Mouse (Mus musculus) forebrain, postnatal 0 days (tissue): ENCODE data around the gene Ap2a1. TPM values are rescaled to one million over a fixed set of nuclear protein-coding genes. Genes with fewer than 3 reads are reported as not detected.

ENCODE experiments used
- ATAC-seq: fragments of 200-750 bp; cut with Nextera tagmentation; 2 replicates; pipeline ENCODE4 v1.8.0; 2017; ENCODE audit warnings: mild to moderate bottlenecking, moderate library complexity
- DNase-seq: peaks from one replicate; pipeline ENCODE4 v3.0.0-alpha.2; 2015
- H3K27ac ChIP-seq: fragments of 300-500 bp; sonication (generic); 2 replicates; pipeline ENCODE4 v1.5.1; 2014; ENCODE audit warnings: low read depth, mild to moderate bottlenecking, antibody characterized with exemption, low read length, moderate library complexity, mixed read lengths
- H3K27me3 ChIP-seq: fragments of 300-500 bp; sonication (generic); 2 replicates; pipeline ENCODE4 v1.6.1; 2014; ENCODE audit warnings: mild to moderate bottlenecking, low read length, mixed read lengths; ENCODE audit not compliant: insufficient read depth
- H3K36me3 ChIP-seq: fragments of 300-500 bp; sonication (generic); 2 replicates; pipeline ENCODE4 v1.6.1; 2014; ENCODE audit warnings: mild to moderate bottlenecking, moderate library complexity; ENCODE audit not compliant: insufficient read depth
- H3K4me1 ChIP-seq: fragments of 300-500 bp; sonication (generic); 2 replicates; pipeline ENCODE4 v1.6.1; 2014; ENCODE audit warnings: antibody characterized with exemption; ENCODE audit not compliant: insufficient read depth
- H3K4me2 ChIP-seq: fragments of 300-500 bp; sonication (generic); 2 replicates; pipeline ENCODE4 v1.6.1; 2014; ENCODE audit warnings: low read depth, mild to moderate bottlenecking, moderate library complexity
- H3K4me3 ChIP-seq: fragments of 300-500 bp; sonication (generic); 2 replicates; pipeline ENCODE4 v1.5.1; 2014; ENCODE audit warnings: low read depth, low read length, mixed read lengths
- H3K9ac ChIP-seq: fragments of 300-500 bp; sonication (generic); 2 replicates; pipeline ENCODE4 v1.6.1; 2014; ENCODE audit warnings: mild to moderate bottlenecking
- H3K9me3 ChIP-seq: fragments of 300-500 bp; sonication (generic); 2 replicates; pipeline ENCODE4 v1.6.1; 2016; ENCODE audit warnings: low read length
- CTCF ChIP-seq: sonication (generic); IDR thresholded peaks from 2 replicates; pipeline ENCODE4 v1.5.1; 2016; ENCODE audit warnings: antibody characterized with exemption, control low read depth, low read depth
- WGBS: fragments of 180-500 bp; shearing (Covaris S2); extraction: QIAGEN DNeasy Blood & Tissue Kit; methylation state at CpG from one replicate; pipeline ENCODE4 v1.1.7; 2014; 5-methylcytosine and 5-hydroxymethylcytosine counted together
- polyA plus RNA-seq: library from polyadenylated mRNA; unstranded; fragments of >200 nt; fragmentation: Nextera tagmentation; extraction: Ambion mirVana; gene quantifications from 2 replicates; pipeline ENCODE4 v1.2.1, GENCODE M21; 2015
- total RNA-seq: library from RNA; depleted of rRNA; stranded (reverse); fragments of >200 nt; gene quantifications from 2 replicates; pipeline ENCODE4 v1.2.3, GENCODE M21; 2014

The Ap2a1 gene
- total and polyA plus RNA-seq, 2 experiments from 2014 or later: 113 to 175 TPM

DNA sequence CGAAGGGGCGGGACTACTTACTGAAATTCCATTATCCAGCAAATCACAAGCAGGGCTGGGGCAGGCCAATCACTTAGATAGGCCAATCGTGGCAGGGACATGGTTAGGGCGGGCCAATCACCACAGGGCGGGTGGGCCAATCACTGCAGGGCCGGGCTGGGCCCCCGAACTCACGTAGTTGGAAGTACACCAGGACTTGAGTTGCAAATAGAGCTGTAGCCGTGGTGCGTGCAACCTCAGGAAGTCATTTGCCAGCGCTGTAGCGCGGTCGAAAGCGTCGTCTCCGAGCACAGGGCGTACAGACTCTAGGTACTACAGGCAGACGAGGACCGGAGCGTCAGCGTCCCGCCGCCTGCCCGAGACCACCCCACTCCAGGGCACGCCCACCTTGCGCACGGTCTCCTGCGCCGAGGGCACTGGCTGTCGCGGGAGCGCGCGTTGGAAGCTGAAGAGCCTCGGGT lies 41.0 kb upstream of the Ap2a1 start:
- H3K9ac ChIP-seq: peak overlapping the region; percentile 55
- H3K4me1 ChIP-seq: peaks cover 22% of the 10 kb centered on the region; the same call in 1 of the 2 replicates
- no peaks in the 10 kb centered on the region for H3K27me3 ChIP-seq
- peaks cover 25% of the 10 kb centered on the region for H3K36me3 ChIP-seq
- H3K4me2 ChIP-seq: peak overlapping the region; percentile 76
- H3K27ac ChIP-seq: peak overlapping the region; percentile 57
- H3K4me3 ChIP-seq: peak overlapping the region; percentile 55
- no peaks in the 10 kb centered on the region for H3K9me3 ChIP-seq
- DNase-seq (peak; percentile 96), ATAC-seq (peak; percentile 97)
- under 1% methylated on average over 36 of the region's 36 CpGs for WGBS
- no peak for TF ChIP-seq CTCF

DNA sequence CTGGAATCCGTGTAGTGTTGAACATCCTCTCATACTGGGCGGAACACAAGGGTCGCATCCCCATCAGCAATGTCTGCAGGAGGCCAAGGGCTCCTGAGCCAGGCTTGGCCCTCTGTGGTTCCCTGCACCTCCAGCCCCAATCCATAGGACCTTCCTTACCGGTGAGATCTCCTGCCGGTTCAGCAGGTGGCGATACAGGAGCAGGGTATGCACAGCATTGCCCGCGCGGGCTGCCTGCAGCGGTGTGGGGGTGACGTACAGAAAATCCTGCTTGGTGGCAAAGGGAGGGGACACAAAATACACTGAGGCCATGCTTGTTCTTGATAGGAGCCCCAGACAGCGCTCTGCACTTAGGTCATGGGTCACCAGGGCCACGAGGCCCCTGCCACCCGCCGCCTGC lies 37.3 kb upstream of the Ap2a1 start:
- DNase-seq (no peak), ATAC-seq (no peak)
- H3K27me3 ChIP-seq: no peaks in the 10 kb centered on the region
- H3K4me2 ChIP-seq: no peak overlapping the region
- H3K9ac ChIP-seq: no peak overlapping the region
- WGBS: 85% methylated on average over 15 of the region's 15 CpGs
- H3K36me3 ChIP-seq: peaks cover 54% of the 10 kb centered on the region
- H3K4me1 ChIP-seq: peaks cover 8% of the 10 kb centered on the region; the same call in 1 of the 2 replicates
- H3K9me3 ChIP-seq: no peaks in the 10 kb centered on the region
- no peak overlapping the region for H3K4me3 ChIP-seq
- 0 out of 2 replicates have a peak, but pooled peaks have one; percentile 6 for TF ChIP-seq CTCF
- H3K27ac ChIP-seq: no peak overlapping the region

DNA sequence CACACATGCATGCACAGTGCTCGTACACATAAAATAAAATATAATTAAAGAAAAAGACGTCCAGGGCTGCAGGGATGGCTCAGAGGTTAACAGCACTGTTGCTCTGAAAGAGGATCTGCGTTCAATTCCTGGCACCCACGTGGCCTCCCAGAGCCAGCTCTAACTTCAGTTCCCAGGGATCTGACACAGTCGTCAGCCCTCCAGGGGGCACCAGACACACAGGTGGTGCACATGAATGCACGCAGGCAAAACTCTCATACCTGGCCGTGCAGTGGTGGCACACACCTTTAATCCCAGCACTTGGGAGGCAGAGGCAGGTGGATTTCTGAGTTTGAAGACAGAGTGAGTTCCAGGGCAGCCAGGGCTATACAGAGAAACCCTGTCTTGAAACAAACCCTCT lies 36.7 kb upstream of the Ap2a1 start:
- no peaks in the 10 kb centered on the region for H3K9me3 ChIP-seq
- DNase-seq (no peak), ATAC-seq (no peak)
- H3K27ac ChIP-seq: no peak overlapping the region
- H3K36me3 ChIP-seq: peaks cover 59% of the 10 kb centered on the region
- TF ChIP-seq CTCF: no peak; the same call in 1 of the 2 replicates
- no peak overlapping the region for H3K9ac ChIP-seq
- WGBS: 78% methylated on average over 7 of the region's 7 CpGs
- no peak overlapping the region for H3K4me3 ChIP-seq
- no peaks in the 10 kb centered on the region for H3K27me3 ChIP-seq
- no peak overlapping the region for H3K4me2 ChIP-seq
- peaks cover 2% of the 10 kb centered on the region; the same call in 1 of the 2 replicates for H3K4me1 ChIP-seq

DNA sequence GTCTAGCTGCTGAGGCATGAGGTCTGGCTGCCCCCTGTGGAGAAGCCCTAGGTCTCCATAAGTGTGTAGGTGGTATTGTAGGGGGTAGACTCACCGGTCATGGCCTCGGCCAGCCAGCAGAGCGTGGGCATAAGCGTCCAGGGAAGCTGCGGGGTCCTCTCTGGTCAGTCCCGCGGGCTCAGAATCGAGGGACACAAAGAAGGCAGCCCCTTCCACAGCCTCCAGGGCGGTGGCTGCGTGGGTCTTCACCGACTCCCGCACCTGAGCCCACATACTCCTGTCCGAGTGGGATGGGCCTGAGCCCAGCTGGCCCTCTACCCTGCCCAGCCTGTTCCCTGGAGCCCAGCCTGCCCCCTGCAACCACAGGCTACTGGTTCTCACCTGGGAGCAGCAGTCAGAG lies 35.7 kb upstream of the Ap2a1 start:
- TF ChIP-seq CTCF: no peak
- WGBS: 96% methylated on average over 13 of the region's 13 CpGs
- DNase-seq (no peak), ATAC-seq (no peak)
- Histone ChIP-seq H3K4me2 (no peak overlapping the region), H3K4me3 (no peak overlapping the region), H3K9me3 (no peaks in the 10 kb centered on the region), H3K27ac (no peak overlapping the region), H3K27me3 (no peaks in the 10 kb centered on the region), H3K9ac (no peak overlapping the region), H3K36me3 (peaks cover 67% of the 10 kb centered on the region), H3K4me1 (no peaks in the 10 kb centered on the region)

DNA sequence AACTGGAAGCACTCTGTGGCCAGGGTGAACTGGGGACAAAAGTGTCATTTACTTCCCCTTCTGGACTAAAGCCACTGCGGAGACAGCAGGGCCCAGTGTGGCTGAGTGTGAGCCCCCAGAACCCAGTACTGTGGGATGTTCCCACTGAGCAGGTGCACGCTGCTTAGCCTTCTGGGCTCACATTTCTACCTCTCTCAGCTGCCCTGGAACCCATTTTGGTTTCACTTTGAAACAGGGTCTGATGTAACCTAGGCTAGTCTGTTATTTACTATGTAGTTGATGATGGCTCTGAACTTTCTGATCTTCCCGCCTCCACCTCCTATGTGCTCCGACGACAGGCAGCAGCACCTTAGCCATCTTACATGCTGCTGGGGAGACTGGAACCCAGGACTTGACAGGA lies 33.5 kb upstream of the Ap2a1 start:
- no peak for TF ChIP-seq CTCF
- Histone ChIP-seq H3K4me1 (no peaks in the 10 kb centered on the region), H3K27me3 (no peaks in the 10 kb centered on the region), H3K4me2 (no peak overlapping the region), H3K27ac (no peak overlapping the region), H3K9ac (no peak overlapping the region), H3K9me3 (no peaks in the 10 kb centered on the region), H3K4me3 (no peak overlapping the region), H3K36me3 (peaks cover 74% of the 10 kb centered on the region)
- ATAC-seq: no peak
- 89% methylated on average over 5 of the region's 5 CpGs for WGBS
- no peak for DNase-seq

DNA sequence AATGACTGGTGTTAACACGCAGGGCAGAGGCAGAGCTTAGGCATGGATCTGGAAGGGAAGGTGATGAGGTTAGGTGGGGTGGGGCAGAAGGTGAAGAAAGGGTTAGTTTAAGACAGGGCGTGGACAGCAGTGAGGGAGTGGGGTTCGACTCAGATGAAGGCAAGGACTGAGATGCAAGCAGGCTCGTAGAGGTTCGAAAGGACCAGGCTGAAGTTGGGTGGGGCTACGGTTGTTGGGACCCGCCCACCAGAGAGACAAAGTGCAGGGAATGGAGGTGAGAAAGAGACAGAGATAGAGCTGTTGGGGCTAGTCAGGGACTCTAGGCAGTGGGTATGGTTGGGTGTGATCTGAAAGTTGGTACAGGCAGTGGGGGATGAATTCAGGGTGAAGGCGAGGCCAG lies 33.0 kb upstream of the Ap2a1 start:
- no peaks in the 10 kb centered on the region for H3K9me3 ChIP-seq
- no peak for ATAC-seq
- H3K27me3 ChIP-seq: no peaks in the 10 kb centered on the region
- H3K36me3 ChIP-seq: peaks cover 71% of the 10 kb centered on the region
- no peak overlapping the region for H3K9ac ChIP-seq
- 88% methylated on average over 8 of the region's 8 CpGs for WGBS
- no peak for DNase-seq
- TF ChIP-seq CTCF: no peak
- no peaks in the 10 kb centered on the region for H3K4me1 ChIP-seq
- no peak overlapping the region for H3K4me2 ChIP-seq
- no peak overlapping the region for H3K4me3 ChIP-seq
- H3K27ac ChIP-seq: no peak overlapping the region

DNA sequence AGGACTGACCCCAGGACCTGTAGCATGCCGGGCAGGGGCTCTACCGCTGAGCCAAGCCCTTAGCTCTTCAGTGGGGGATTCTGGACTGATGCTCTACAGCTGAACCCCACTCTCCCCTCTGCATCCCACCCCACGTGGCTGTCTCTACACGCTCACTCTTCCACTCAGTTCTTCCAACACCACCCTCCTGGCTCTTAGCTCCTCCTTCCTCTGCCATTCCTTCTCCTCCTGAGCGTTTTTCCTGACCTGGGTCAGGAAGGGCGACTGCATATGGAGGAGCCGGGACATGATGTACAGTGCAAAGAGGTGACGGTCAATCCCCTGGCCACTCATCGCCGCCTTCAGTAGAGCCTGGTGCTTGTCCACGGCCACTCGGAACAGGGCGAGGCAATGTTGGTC lies 31.2 kb upstream of the Ap2a1 start:
- H3K27ac ChIP-seq: no peak overlapping the region
- no peak overlapping the region for H3K9ac ChIP-seq
- no peaks in the 10 kb centered on the region for H3K4me1 ChIP-seq
- TF ChIP-seq CTCF: no peak
- 95% methylated on average over 13 of the region's 13 CpGs for WGBS
- peaks cover 57% of the 10 kb centered on the region for H3K36me3 ChIP-seq
- H3K4me2 ChIP-seq: no peak overlapping the region
- H3K27me3 ChIP-seq: no peaks in the 10 kb centered on the region
- ATAC-seq: no peak
- H3K4me3 ChIP-seq: no peak overlapping the region
- H3K9me3 ChIP-seq: no peaks in the 10 kb centered on the region
- no peak for DNase-seq
